Mouse (Mus musculus): ENCODE data around the gene Uggt2. TPM values are rescaled to one million over a fixed set of nuclear protein-coding genes. Genes with fewer than 3 reads are reported as not detected.
"Not testable (repeated sequence)": the region's sequence is repeated elsewhere in the genome, so short reads cannot be mapped to it uniquely, and the experiment has no call there.

Gene Uggt2
- polyA plus RNA-seq, 1 experiment = 1.6 TPM

GRCm38 (mm10) chr14:119005834-119006233 is 93.4 kb downstream of the Uggt2 start:
- TF ChIP-seq POLR2A (IDR thresholded peaks at IDR 0.05; ENCODE audit: borderline replicate concordance, control insufficient read depth, low read depth, low read length) (no peak), CTCF (IDR thresholded peaks at IDR 0.05; ENCODE audit: control insufficient read depth, insufficient read depth, low read length) (no peak)
- 11% methylated on average over 5 of the region's 5 CpGs for WGBS
- no peaks in the 10 kb centered on the region for H3K4me1 ChIP-seq (ENCODE audit: control insufficient read depth, insufficient read depth, low read length)
- no peak overlapping the region for H3K27ac ChIP-seq (ENCODE audit: control insufficient read depth, insufficient read depth, low read depth, low read length, poor library complexity)
- no peak overlapping the region for H3K4me3 ChIP-seq (replicated peaks; ENCODE audit: control insufficient read depth, low read depth, low read length)

DNA sequence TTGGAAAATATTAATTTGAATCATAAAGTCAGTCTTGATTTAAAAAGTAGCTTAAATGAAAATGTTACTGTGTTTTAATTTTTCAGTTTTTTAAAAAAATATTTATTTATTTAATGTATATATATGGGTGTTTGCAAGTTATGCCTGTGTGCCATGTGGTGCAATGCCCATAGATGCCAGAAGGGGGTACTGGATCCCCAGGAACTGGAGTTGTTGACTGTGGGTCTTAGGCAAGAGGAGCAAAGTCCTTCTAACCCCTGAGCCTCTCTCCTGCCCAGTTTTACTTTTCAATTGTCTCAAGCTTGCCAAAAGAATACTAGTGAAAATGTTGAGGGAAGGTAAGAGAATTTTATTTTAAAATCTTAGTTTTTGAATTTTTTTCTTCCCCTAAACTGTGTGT is 95.9 kb downstream of the Uggt2 start:
- no peak overlapping the region for H3K4me3 ChIP-seq (replicated peaks; ENCODE audit: control insufficient read depth, low read depth, low read length)
- H3K4me1 ChIP-seq (ENCODE audit: control insufficient read depth, insufficient read depth, low read length) = no peaks in the 10 kb centered on the region
- no peak overlapping the region for H3K27ac ChIP-seq (ENCODE audit: control insufficient read depth, insufficient read depth, low read depth, low read length, poor library complexity)
- TF ChIP-seq CTCF (IDR thresholded peaks at IDR 0.05; ENCODE audit: control insufficient read depth, insufficient read depth, low read length) = peak; percentile 55
- TF ChIP-seq POLR2A (IDR thresholded peaks at IDR 0.05; ENCODE audit: borderline replicate concordance, control insufficient read depth, low read depth, low read length) = no peak

- WGBS = 76% methylated on average over 9 of the region's 9 CpGs
Measured at GRCm38 (mm10) chr14:118995226-118995925, 103.9 kb downstream of the Uggt2 start.

GRCm38 (mm10) chr14:118987523-118988496 is 111.4 kb downstream of the Uggt2 start:
- WGBS = 70% methylated on average over 13 of the region's 13 CpGs
- H3K4me1 ChIP-seq (ENCODE audit: control insufficient read depth, insufficient read depth, low read length) = no peaks in the 10 kb centered on the region
- H3K27ac ChIP-seq (ENCODE audit: control insufficient read depth, insufficient read depth, low read depth, low read length, poor library complexity) = no peak overlapping the region
- no peak overlapping the region for H3K4me3 ChIP-seq (replicated peaks; ENCODE audit: control insufficient read depth, low read depth, low read length)
- no peak for TF ChIP-seq POLR2A (IDR thresholded peaks at IDR 0.05; ENCODE audit: borderline replicate concordance, control insufficient read depth, low read depth, low read length)
- no peak for TF ChIP-seq CTCF (IDR thresholded peaks at IDR 0.05; ENCODE audit: control insufficient read depth, insufficient read depth, low read length)

More at GRCm38 (mm10) chr14:118995226-118995925, 103.9 kb downstream of the Uggt2 start:
- TF ChIP-seq POLR2A (IDR thresholded peaks at IDR 0.05; ENCODE audit: borderline replicate concordance, control insufficient read depth, low read depth, low read length) (no peak), CTCF (IDR thresholded peaks at IDR 0.05; ENCODE audit: control insufficient read depth, insufficient read depth, low read length) (no peak)
- Histone ChIP-seq H3K4me1 (ENCODE audit: control insufficient read depth, insufficient read depth, low read length) (no peaks in the 10 kb centered on the region), H3K4me3 (replicated peaks; ENCODE audit: control insufficient read depth, low read depth, low read length) (no peak overlapping the region), H3K27ac (ENCODE audit: control insufficient read depth, insufficient read depth, low read depth, low read length, poor library complexity) (no peak overlapping the region)

- WGBS = 39% methylated on average over 16 of the region's 16 CpGs
- TF ChIP-seq CTCF (IDR thresholded peaks at IDR 0.05; ENCODE audit: control insufficient read depth, insufficient read depth, low read length) (peak; percentile 69), POLR2A (IDR thresholded peaks at IDR 0.05; ENCODE audit: borderline replicate concordance, control insufficient read depth, low read depth, low read length) (no peak)
- Histone ChIP-seq H3K27ac (ENCODE audit: control insufficient read depth, insufficient read depth, low read depth, low read length, poor library complexity) (no peak overlapping the region), H3K4me1 (ENCODE audit: control insufficient read depth, insufficient read depth, low read length) (no peaks in the 10 kb centered on the region), H3K4me3 (replicated peaks; ENCODE audit: control insufficient read depth, low read depth, low read length) (no peak overlapping the region)
Measured at GRCm38 (mm10) chr14:118986653-118987522, 112.3 kb downstream of the Uggt2 start.

DNA sequence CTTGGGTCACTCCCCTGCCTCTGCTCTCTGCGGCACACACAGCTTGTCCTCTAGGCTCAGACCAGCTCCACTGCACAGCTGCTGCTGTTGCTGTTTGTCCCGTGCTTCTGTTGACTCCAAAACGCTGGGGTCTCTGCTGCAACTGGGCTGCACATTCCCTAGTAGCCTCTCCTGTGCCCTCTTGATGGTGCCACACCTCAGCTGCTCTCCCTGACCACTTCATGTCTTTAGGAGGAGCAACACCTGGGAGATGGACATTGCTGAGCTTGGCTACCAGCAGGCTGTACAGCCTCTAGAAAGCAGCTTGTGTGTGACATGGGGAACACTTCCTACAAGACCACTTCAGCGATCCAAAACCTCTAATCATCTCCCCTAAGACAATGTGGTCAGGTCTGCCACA is 115.1 kb downstream of the Uggt2 start:
- TF ChIP-seq CTCF (IDR thresholded peaks at IDR 0.05; ENCODE audit: control insufficient read depth, insufficient read depth, low read length) = no peak
- TF ChIP-seq POLR2A (IDR thresholded peaks at IDR 0.05; ENCODE audit: borderline replicate concordance, control insufficient read depth, low read depth, low read length) = no peak
- no peak overlapping the region for H3K27ac ChIP-seq (ENCODE audit: control insufficient read depth, insufficient read depth, low read depth, low read length, poor library complexity)
- WGBS = 85% methylated on average over 4 of the region's 4 CpGs
- H3K4me3 ChIP-seq (replicated peaks; ENCODE audit: control insufficient read depth, low read depth, low read length) = no peak overlapping the region
- no peaks in the 10 kb centered on the region for H3K4me1 ChIP-seq (ENCODE audit: control insufficient read depth, insufficient read depth, low read length)

GRCm38 (mm10) chr14:118983396-118983795 is 115.8 kb downstream of the Uggt2 start:
- H3K4me1 ChIP-seq (ENCODE audit: control insufficient read depth, insufficient read depth, low read length) = no peaks in the 10 kb centered on the region
- H3K4me3 ChIP-seq (replicated peaks; ENCODE audit: control insufficient read depth, low read depth, low read length) = no peak overlapping the region
- no peak overlapping the region for H3K27ac ChIP-seq (ENCODE audit: control insufficient read depth, insufficient read depth, low read depth, low read length, poor library complexity)
- no peak for TF ChIP-seq POLR2A (IDR thresholded peaks at IDR 0.05; ENCODE audit: borderline replicate concordance, control insufficient read depth, low read depth, low read length)
- no peak for TF ChIP-seq CTCF (IDR thresholded peaks at IDR 0.05; ENCODE audit: control insufficient read depth, insufficient read depth, low read length)

- WGBS = 17% methylated on average over 11 of the region's 11 CpGs
- not testable (repeated sequence) for H3K4me3 ChIP-seq (replicated peaks; ENCODE audit: control insufficient read depth, low read depth, low read length); H3K27ac ChIP-seq (ENCODE audit: control insufficient read depth, insufficient read depth, low read depth, low read length, poor library complexity); H3K4me1 ChIP-seq (ENCODE audit: control insufficient read depth, insufficient read depth, low read length)
Measured at GRCm38 (mm10) chr14:118982429-118983045, 116.7 kb downstream of the Uggt2 start.

DNA sequence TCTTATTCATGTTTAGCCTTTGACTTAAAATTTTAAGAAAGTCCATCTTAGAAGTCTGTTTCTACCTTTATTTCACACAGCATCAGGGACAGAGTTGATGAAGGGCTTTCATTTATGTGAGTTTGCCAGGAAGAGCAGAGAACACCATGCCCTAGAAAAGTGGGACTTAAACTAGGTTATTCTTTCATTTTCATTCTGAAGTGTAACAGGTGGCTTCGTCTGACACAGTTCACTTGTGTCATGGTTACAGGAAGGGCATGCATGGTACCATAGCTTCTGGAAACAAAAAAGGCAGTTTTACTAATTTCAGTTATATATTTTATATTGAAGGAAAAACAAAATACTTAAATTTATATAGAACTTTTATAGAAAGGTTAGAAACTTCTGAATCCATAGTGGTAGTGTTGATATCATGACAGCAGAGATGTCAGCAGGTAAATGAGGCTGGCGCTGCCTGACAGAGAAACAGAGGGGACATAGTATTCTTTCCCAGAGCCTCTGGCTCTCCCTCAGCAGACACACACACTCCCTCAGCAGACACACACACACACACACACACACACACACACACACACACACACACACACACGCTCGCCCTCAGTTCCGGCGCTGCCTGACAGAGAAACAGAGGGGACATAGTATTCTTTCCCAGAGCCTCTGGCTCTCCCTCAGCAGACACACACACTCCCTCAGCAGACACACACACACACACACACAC is 117.4 kb downstream of the Uggt2 start:
- not testable (repeated sequence) for H3K27ac ChIP-seq (ENCODE audit: control insufficient read depth, insufficient read depth, low read depth, low read length, poor library complexity); H3K4me3 ChIP-seq (replicated peaks; ENCODE audit: control insufficient read depth, low read depth, low read length); H3K4me1 ChIP-seq (ENCODE audit: control insufficient read depth, insufficient read depth, low read length)
- WGBS = 29% methylated on average over 6 of the region's 6 CpGs
